Mouse (Mus musculus) midbrain, postnatal 0 days (tissue): ENCODE measurements around the gene Sptbn1. TPM values are rescaled to one million over a fixed set of nuclear protein-coding genes. Genes with fewer than 3 reads are reported as not detected.
A peak's percentile ranks its signal among the peaks of the same experiment; 100 is the strongest.

Experiments used
- ATAC-seq: fragments of 200-750 bp; cut with Nextera tagmentation; 2 replicates; pipeline ENCODE4 v1.8.0; 2017; ENCODE audit warnings: moderate number of reproducible peaks, mild to moderate bottlenecking, moderate TSS enrichment, moderate library complexity; ENCODE audit not compliant: low FRiP score
- DNase-seq: peaks from one replicate; pipeline ENCODE4 v3.0.0-alpha.2; 2015; ENCODE audit warnings: low spot score
- H3K27ac ChIP-seq: fragments of 300-500 bp; sonication (generic); 2 replicates; pipeline ENCODE4 v1.5.1; 2014; ENCODE audit warnings: low read depth, mild to moderate bottlenecking, low read length, mixed read lengths
- H3K27me3 ChIP-seq: fragments of 300-500 bp; sonication (generic); 2 replicates; pipeline ENCODE4 v1.6.1; 2014; ENCODE audit warnings: low read length, control low read depth, mixed read lengths; ENCODE audit not compliant: insufficient read depth
- H3K36me3 ChIP-seq: fragments of 300-500 bp; sonication (generic); 2 replicates; pipeline ENCODE4 v1.6.1; 2014; ENCODE audit warnings: low read length, control low read depth, mixed read lengths; ENCODE audit not compliant: insufficient read depth
- H3K4me1 ChIP-seq: fragments of 300-500 bp; sonication (generic); 2 replicates; pipeline ENCODE4 v1.6.1; 2014; ENCODE audit warnings: mild to moderate bottlenecking, control low read depth, antibody characterized with exemption, low read length, mixed read lengths; ENCODE audit not compliant: insufficient read depth
- H3K4me2 ChIP-seq: fragments of 300-500 bp; sonication (generic); 2 replicates; pipeline ENCODE4 v1.6.1; 2014; ENCODE audit warnings: low read depth, mild to moderate bottlenecking, low read length, mixed read lengths; ENCODE audit not compliant: poor library complexity, severe bottlenecking
- H3K4me3 ChIP-seq: fragments of 300-500 bp; sonication (generic); 2 replicates; pipeline ENCODE4 v1.5.1; 2014; ENCODE audit warnings: low read depth, mild to moderate bottlenecking, low read length, moderate library complexity
- H3K9ac ChIP-seq: fragments of 300-500 bp; sonication (generic); replicated peaks from 2 replicates; pipeline ENCODE4 v1.6.1; 2014; ENCODE audit warnings: mild to moderate bottlenecking, low read length, moderate library complexity, mixed read lengths; ENCODE audit not compliant: poor library complexity, severe bottlenecking
- H3K9me3 ChIP-seq: fragments of 300-500 bp; sonication (generic); 2 replicates; pipeline ENCODE4 v1.6.1; 2016; ENCODE audit warnings: low read length, control low read depth
- CTCF ChIP-seq: IDR thresholded peaks from 2 replicates; pipeline ENCODE4 v1.5.1; 2016; ENCODE audit warnings: antibody characterized with exemption, mild to moderate bottlenecking
- WGBS: fragments of 180-500 bp; shearing (Covaris S2); extraction: QIAGEN DNeasy Blood & Tissue Kit; methylation state at CpG from one replicate; pipeline ENCODE4 v1.1.7; 2014; 5-methylcytosine and 5-hydroxymethylcytosine counted together
- polyA plus RNA-seq: library from polyadenylated mRNA; unstranded; fragments of >200 nt; fragmentation: Nextera tagmentation; extraction: Ambion mirVana; gene quantifications from 2 replicates; pipeline ENCODE4 v1.2.1, GENCODE M21; 2015
- total RNA-seq: library from RNA; depleted of rRNA; stranded (reverse); fragments of >200 nt; gene quantifications from 2 replicates; pipeline ENCODE4 v1.2.3, GENCODE M21; 2014

Sptbn1 gene
- total and polyA plus RNA-seq, 2 experiments from 2014 or later: 173 to 294 TPM

DNA sequence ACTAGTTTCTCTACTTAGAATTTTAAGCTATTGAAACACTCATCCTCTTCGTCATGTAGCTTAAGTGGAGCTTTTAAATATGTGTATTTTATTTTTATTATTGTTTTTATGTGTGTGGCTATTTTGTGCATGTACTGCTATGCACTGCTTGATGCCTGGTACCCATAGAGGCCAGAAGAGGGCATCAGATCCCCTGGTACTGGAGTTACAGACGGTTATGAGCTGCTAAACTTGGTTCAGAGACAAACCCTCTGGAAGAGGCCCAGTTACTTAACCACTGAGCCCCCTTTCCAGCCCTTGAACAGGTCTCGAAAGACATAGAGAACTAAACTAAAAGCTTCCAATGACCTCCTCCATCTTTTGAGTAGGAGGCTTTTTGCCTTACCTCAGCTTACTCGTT is 30.0 kb downstream of the Sptbn1 start:
- 69% methylated on average over 4 of the region's 4 CpGs for WGBS
- Histone ChIP-seq H3K27ac (no peak overlapping the region), H3K9me3 (no peaks in the 10 kb centered on the region), H3K27me3 (no peaks in the 10 kb centered on the region), H3K9ac (no peak overlapping the region), H3K4me1 (no peaks in the 10 kb centered on the region), H3K36me3 (peaks cover 8% of the 10 kb centered on the region; the same call in 1 of the 2 replicates), H3K4me3 (no peak overlapping the region), H3K4me2 (no peak overlapping the region)
- DNase-seq (no peak), ATAC-seq (no peak)
- TF ChIP-seq CTCF: peak; percentile 60

DNA sequence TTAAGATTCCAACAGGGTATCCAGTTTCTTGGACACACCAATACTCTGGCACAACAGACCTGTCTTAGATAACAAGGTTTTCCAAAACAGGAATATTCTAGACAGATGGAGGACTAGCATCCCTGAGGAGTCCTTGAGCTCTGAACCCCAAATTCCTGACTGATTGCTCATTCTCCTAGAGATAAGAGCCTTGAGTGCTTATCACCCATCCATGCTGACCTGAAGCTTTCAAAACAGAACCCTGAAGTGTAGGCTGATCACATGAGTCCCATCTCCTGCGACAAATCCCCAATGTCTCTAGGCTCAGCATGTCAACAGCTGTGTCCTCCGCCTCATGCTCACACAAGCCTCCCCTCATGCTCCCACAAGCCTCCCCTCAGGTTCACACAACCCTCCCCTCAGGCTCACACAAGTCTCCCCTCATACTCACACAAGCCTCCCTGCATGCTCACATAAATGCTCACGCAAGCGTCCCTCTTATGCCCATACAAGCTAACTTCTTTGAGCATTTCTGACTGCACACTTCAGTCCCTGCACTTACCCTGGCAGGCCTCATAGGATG is 31.2 kb downstream of the Sptbn1 start:
- Histone ChIP-seq H3K9ac (no peak overlapping the region), H3K4me2 (no peak overlapping the region), H3K4me3 (no peak overlapping the region), H3K36me3 (peaks cover 8% of the 10 kb centered on the region; the same call in 1 of the 2 replicates), H3K27me3 (no peaks in the 10 kb centered on the region), H3K9me3 (no peaks in the 10 kb centered on the region), H3K4me1 (no peaks in the 10 kb centered on the region), H3K27ac (no peak overlapping the region)
- DNase-seq (no peak), ATAC-seq (no peak)
- no peak for TF ChIP-seq CTCF
- WGBS: 77% methylated on average over 4 of the region's 4 CpGs

- Histone ChIP-seq H3K27ac (no peak overlapping the region), H3K4me1 (no peaks in the 10 kb centered on the region), H3K36me3 (peaks cover 8% of the 10 kb centered on the region; the same call in 1 of the 2 replicates), H3K27me3 (no peaks in the 10 kb centered on the region), H3K4me3 (no peak overlapping the region), H3K9me3 (no peaks in the 10 kb centered on the region), H3K9ac (no peak overlapping the region), H3K4me2 (no peak overlapping the region)
- DNase-seq (no peak), ATAC-seq (no peak)
- TF ChIP-seq CTCF: no peak
Measured at GRCm38 (mm10) chr11:30235666-30236065, 32.3 kb downstream of the Sptbn1 start.

- H3K4me1 ChIP-seq: no peaks in the 10 kb centered on the region; the same call in 1 of the 2 replicates
- no peaks in the 10 kb centered on the region for H3K9me3 ChIP-seq
- H3K4me3 ChIP-seq: no peak overlapping the region
- 85% methylated on average over 2 of the region's 2 CpGs for WGBS
- H3K27ac ChIP-seq: no peak overlapping the region
- H3K27me3 ChIP-seq: no peaks in the 10 kb centered on the region
- peaks cover 8% of the 10 kb centered on the region; the same call in 1 of the 2 replicates for H3K36me3 ChIP-seq
- DNase-seq (no peak), ATAC-seq (no peak)
- no peak overlapping the region for H3K9ac ChIP-seq
- no peak for TF ChIP-seq CTCF
- no peak overlapping the region for H3K4me2 ChIP-seq
Measured at GRCm38 (mm10) chr11:30235218-30235617, 32.8 kb downstream of the Sptbn1 start.

GRCm38 (mm10) chr11:30233946-30234345 is 34.0 kb downstream of the Sptbn1 start:
- Histone ChIP-seq H3K36me3 (peaks cover 8% of the 10 kb centered on the region; the same call in 1 of the 2 replicates), H3K4me1 (no peaks in the 10 kb centered on the region; the same call in 1 of the 2 replicates), H3K9ac (no peak overlapping the region), H3K4me3 (no peak overlapping the region), H3K27ac (no peak overlapping the region), H3K9me3 (no peaks in the 10 kb centered on the region), H3K4me2 (no peak overlapping the region), H3K27me3 (no peaks in the 10 kb centered on the region)
- 83% methylated on average over 4 of the region's 4 CpGs for WGBS
- no peak for ATAC-seq
- TF ChIP-seq CTCF: no peak
- no peak for DNase-seq

GRCm38 (mm10) chr11:30232082-30232481 is 35.9 kb downstream of the Sptbn1 start:
- H3K9me3 ChIP-seq: no peaks in the 10 kb centered on the region
- peaks cover 8% of the 10 kb centered on the region; the same call in 1 of the 2 replicates for H3K36me3 ChIP-seq
- 80% methylated on average over 2 of the region's 2 CpGs for WGBS
- DNase-seq: peak; percentile 68
- no peak for TF ChIP-seq CTCF
- H3K9ac ChIP-seq: no peak overlapping the region
- H3K4me2 ChIP-seq: no peak overlapping the region
- no peak for ATAC-seq
- H3K4me1 ChIP-seq: no peaks in the 10 kb centered on the region; the same call in 1 of the 2 replicates
- no peak overlapping the region for H3K27ac ChIP-seq
- H3K27me3 ChIP-seq: no peaks in the 10 kb centered on the region
- no peak overlapping the region for H3K4me3 ChIP-seq
